Mouse (Mus musculus) left cerebral cortex, postnatal 36 days (tissue): ENCODE results near the gene Fto. TPM values are rescaled to one million over a fixed set of nuclear protein-coding genes. Genes with fewer than 3 reads are reported as not detected.

Experiments used
- DNase-seq, 2 experiments: peaks; one replicate each; pipeline ENCODE4 v3.0.0; 2021 to 2022; ENCODE audit warnings: low spot score in 2 of 2, mixed read lengths in 1 of 2
- intact Hi-C: fragments of 180-260 bp; cut with DNase I; formaldehyde crosslinking; loops from one replicate; pipeline ENCODE4 v1.15.1; 2025
- total RNA-seq, 2 experiments: library from RNA; stranded (reverse); gene quantifications; 2 replicates each; pipeline ENCODE4 v1.2.3; 2021

Gene Fto
- total RNA-seq, 2 experiments from 2014 or later, result 153 to 156 TPM

DNA sequence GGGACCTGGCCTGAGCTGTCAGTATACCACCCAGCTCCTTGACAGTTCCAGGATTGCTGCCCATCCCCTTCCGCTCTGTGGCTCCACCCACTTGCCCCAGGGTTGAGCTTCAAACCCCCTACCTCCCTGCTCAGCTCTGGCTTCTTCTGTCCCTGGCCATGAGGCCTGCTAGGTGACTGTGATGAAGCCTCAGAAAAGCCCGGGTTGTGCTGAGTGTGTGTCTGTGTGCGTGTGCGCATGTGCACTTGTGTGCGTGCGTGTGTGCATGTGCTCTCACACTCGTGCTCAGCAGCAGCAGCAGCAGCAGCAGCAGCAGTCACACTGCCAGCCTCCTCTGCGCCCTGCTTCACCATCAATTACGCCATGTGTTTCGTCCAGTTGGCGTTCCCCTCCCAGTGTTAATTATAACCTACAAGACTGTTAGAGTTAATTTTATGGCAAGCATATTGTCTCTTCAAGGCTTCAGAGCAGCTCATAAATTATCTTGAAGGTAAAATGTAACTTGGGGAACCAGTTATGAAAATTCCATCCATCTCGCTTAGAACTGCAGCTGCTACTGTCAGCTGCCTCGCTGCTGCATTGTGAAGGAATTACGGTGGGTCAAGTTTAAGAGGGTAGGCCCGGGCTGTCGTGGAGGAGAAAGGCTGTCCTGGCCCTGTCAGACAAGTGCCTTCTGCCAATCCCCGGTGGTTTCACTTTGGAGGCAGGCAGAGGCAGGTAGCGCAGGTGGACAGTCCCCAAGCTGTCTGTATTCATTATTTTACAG is 219.5 kb downstream of the Fto start:
- no peak for DNase-seq
- intact Hi-C loops, result loop anchor here (5.0 kb wide), 2 partner anchors 264 to 824 kb away; partner anchors contain the start of gene Irx5

DNA sequence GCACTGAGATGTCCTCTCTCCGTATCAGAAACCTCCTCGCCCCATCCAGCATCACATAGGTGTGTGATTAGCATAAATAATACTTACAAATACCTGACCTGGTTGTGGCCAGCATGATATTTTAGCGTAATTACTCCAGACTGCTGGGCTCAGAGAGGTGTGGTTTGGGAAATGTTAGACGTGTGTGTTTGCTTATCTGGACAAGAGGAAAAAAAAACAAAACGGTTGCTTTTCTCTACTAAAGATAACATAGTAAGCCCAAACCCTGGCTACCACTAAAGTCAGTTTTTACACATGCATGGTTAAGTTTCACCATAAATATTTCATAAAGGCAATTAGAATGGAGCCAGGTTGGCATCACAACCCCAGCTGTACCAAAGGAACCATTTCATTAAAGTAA is 221.4 kb downstream of the Fto start:
- no peak for DNase-seq
- intact Hi-C loops, result loop anchor here (5.0 kb wide), 2 partner anchors 263 to 823 kb away; partner anchors contain the start of gene Irx5

DNA sequence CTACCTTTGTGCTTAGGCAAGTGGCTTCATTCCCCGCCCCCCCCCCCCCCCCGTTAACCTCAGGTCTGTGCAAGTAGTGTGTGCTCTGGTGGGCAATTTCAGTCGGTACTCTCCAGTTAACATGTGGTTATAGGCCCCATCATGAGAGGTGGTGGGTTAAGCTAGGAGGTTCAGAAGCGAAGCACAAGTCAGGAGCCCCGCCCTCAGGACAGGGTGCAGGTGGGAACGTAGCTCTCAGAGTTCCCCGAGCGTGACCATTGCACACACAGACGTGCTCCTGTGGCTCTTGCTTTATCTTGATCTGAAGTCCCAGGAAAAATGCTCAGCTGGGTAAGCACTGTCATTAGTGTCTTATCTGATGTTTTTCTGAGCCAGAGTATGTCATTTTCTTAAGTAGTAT is 224.8 kb downstream of the Fto start:
- intact Hi-C loops, result no loop called here
- no peak for DNase-seq

DNA sequence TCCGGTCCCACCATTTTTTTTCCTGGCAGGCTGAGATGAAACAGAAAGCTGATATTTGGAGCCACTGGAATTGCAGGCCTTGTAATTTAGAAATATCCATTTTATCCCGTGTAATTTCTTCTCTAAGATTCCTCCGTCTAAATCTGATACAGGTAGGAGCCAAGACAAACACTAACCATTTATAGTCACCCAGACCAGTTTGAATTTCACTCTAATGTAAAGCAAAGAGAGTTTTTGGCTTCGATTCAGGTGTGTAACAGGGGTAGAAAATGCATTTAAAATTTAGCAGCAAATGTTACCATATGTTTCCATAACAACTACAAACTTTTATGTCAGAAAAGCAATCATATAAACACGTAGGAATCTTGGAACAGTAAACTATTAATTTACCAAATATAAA is 225.6 kb downstream of the Fto start:
- DNase-seq, result no peak
- intact Hi-C loops, result no loop called here

DNA sequence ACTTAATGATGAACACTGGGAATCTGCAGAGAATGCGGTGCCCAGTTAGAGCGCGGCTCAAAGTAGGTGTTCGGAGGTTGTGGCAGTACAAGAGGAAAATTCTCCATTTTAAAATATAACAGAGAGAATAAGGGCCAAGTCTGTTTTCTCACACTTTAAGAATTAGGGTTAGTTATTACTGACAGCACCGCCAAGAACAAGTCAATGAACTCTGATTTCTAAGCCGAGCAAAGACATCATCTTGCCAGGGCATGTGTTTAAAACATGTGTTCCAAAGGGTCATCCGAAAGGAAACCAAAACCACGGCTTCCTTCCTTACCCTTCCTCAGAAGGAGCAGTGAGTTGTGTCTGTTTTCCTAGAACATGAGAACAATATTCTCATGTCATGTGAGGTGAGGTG is 226.3 kb downstream of the Fto start:
- intact Hi-C loops, result no loop called here
- no peak for DNase-seq

DNA sequence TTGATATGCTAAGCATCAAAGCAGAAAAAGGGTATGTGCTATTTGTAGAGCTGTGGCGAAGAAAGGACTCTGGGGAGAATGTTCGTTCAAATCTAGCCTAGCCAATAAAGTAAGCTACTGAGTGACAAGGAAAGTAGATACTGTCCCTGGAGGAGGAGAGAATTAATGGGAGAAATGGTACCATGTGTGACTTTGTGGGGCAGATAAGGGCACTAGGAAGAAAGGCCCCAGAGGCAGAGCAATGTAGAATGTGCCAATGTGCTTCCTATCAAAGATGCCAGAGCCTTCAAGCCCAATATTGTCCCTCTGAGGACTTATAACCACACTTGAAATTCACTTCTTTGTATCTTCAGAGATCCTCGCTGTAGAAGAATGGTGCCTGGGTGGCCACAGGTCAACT is 227.9 kb downstream of the Fto start:
- no peak for DNase-seq
- intact Hi-C loops, result no loop called here

DNA sequence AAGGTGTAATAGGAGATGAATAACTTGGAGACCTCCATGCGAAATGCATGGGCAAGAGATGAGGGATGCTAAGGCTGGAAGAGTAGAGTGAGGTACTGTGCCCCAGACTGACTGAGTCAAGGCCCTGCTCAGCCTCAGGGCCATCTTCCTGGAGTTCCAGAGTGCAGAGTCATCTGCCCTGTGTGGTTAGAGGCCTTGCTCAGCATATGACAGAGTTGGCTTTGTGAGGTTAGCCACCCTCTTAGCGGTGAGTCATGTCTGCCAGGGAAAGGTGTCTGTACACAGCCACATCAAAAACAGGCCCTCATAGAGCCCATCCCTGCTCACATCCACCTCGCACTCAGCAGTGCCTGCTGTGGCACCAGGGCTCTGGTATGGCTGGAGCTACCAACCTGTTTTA is 232.2 kb downstream of the Fto start:
- no peak for DNase-seq
- intact Hi-C loops, result no loop called here

DNA sequence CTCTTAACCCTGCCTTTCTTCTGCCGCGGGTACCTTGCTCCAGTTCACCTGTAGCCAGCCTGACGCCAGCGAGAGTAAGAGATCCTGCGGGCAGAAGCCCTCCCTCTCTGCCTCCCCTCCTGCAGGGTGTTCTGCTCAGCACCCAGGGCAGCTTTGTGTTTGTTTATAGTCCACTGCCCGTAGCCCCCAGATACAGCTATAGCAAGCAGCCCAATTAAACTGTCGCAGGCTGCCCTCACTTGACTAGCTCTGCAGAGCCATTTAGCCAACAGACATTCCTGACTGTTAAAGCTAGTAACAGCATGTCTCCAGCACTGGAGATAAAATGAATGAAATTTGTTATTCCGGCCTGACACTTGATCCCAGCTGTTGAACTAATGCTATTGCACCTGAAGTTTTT is 233.3 kb downstream of the Fto start:
- intact Hi-C loops, result no loop called here
- DNase-seq, result no peak

DNA sequence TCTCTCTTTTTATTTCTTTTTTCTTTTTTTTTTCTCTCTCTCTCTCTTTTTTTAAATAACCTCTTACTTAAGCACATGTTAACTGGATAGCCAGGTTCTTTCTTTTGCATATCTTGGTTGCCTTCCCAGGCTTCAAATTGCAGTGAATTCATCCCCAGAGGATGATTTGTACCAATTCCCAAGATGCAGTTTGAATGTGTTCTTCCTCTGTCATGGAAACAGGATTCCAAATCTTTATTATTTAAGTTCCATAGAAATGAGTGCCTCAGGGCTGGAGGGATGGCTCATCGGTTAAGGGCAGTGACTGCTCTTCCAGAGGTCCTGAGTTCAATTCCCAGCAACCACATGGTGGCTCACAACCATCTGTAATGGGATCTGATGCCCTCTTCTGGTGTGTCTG is 236.8 kb downstream of the Fto start:
- DNase-seq, result no peak
- intact Hi-C loops, result no loop called here

DNA sequence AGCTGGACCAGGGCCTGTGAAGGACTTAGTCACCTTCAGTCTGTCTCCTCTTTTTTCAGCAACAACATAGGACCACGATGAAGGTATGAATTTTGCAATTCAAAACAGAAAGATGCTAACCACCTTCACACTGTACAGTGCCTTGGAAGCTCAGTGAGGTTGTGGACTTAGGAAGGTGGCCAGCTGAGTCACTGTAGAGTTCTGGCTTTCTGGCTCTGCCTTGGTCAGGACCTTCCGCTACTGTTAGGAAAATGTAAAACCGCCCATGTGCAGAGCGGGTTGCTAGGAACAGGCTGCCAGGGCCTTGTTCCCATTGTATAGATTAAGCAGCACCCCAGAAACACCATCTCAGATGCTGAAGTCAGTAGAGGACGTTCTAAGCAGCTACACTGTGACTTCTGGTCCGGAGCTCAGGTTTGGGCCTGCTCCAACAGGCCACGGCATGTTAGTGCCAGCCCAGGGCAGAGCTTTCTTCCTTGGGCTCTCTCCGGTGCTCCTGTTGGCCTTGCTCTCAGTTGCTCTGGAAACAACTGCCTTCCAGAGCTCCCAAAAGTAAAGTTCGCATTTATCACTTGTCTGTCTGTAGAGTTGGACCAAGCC is 237.9 kb downstream of the Fto start:
- no peak for DNase-seq
- intact Hi-C loops, result no loop called here

DNA sequence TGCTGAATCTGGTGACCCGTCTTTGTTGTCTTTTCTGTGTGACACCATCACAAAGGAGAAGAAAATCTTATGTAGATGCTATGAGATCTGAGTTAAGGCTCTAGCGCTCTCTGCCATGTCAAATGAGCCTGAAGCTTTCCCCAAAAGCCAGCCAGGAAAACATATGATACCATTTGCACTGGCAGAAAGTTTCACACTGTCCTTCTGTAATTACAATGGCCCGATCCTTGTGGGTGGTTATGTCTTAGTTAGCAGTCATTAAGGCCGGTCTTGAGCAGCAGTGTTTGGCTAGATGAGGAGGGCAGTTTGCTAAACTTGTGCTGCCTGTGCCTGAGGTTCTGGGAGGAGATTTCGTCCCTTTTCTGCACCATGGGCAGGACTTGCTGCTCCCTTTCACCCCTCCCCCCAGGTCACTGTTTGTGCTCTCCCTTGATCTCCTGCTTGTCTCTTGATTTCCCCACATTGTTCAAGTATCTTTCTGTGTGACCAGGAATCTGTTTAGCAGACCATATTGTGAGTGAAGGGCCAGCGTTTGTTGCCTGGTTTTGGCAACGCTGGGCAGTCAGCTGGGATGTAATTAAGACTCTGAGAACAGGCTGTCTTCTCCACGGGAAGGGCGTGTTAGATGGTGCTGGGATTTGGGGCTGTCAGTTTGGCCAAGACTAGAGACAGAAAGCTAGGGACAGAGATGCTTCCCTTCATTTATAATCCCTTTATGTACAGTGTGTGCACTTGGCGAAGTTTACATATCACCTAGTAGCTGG is 238.6 kb downstream of the Fto start:
- peak; percentile 37 to 43 for DNase-seq
- intact Hi-C loops, result no loop called here

- DNase-seq, result no peak
- intact Hi-C loops, result no loop called here
Measured at GRCm38 (mm10) chr8:91552635-91553034, 239.3 kb downstream of the Fto start.

DNA sequence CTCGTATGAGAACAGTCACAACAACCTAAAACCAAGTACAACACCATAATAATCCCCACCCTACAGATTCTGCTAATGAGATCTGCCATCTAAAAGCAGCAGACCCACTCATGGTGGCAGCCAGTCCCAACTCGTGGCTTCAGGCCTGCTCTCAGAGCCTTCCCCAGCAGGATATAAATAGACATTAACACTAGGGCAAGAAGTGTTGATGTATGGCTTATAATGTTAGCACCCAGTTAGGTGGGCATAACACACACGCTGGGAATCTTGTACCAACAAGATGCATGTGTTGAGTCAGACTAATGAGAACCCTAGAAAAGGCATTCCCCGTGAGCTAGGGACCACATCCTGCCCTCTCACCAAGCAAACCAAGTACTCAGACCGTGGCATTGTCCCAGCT is 240.1 kb downstream of the Fto start:
- intact Hi-C loops, result no loop called here

GRCm38 (mm10) chr8:91557041-91557587 is 243.8 kb downstream of the Fto start:
- intact Hi-C loops, result no loop called here
- DNase-seq, result no peak

More for the DNA sequence above, 240.1 kb downstream of the Fto start:
- no peak for DNase-seq

DNA sequence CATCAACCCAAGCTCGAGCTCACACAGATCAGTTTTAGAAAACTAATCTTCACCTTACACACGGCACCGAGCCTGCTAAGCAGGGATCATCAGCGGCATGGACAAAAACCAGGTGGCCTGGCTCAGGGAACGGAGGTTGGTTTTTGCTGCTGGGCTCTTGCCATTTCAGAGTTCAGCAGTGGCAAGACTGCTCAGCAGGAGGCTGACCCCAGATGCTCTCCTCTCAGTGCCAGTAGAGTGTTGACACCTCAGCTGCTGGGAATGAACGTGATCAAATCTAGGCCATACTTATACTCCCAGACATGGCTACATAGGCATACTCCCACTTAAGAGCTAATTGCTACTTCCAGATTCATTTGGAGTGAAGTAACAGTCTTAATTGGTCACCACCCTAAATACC is 245.1 kb downstream of the Fto start:
- intact Hi-C loops, result no loop called here
- DNase-seq, result no peak

GRCm38 (mm10) chr8:91560017-91560591 is 246.8 kb downstream of the Fto start:
- no peak for DNase-seq
- intact Hi-C loops, result no loop called here

DNA sequence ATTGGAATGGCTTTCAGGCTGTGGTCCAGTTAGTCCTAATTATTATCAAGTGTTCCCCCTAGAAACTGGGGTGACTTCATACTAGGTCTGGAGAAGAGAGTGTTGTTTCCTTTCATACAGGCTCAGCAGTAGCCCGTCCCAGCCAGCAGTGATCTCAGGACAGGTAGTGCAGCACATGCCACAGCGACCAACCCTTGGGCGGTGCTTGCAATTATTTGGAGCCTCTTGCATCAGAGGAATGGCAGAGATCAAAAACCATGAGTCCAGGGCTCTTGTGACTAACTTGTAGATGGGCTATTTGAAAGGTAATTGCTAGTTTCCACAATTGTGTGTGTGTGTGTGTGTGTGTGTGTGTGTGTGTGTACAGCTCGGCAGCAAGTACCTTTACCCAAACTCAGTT is 247.9 kb downstream of the Fto start:
- intact Hi-C loops, result no loop called here
- no peak for DNase-seq

DNA sequence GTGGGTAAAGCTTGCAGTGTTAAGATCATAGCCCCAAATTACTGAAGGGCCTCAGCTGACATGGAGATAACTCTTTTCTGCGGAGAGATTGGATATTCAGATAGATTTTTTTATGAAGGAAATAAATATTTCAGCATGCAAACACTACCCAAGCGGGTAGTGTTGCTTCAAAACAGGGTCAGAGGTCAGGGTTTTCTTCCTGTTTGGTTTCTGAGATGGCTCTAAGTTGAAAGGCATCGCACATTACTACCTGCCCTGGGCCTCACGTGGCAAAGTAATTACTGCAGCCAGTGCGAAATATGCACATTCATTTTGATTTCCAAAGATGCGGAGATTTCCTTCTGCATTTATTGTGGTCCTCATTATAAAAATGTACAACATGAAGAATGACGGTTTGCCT is 249.3 kb downstream of the Fto start:
- intact Hi-C loops, result no loop called here

GRCm38 (mm10) chr8:91563326-91563725 is 250.0 kb downstream of the Fto start:
- DNase-seq, result peak; percentile 48 to 52
- intact Hi-C loops, result no loop called here

More for the DNA sequence above, 249.3 kb downstream of the Fto start:
- no peak for DNase-seq
